Mouse (Mus musculus): ENCODE results near the gene Akap12.
A peak's percentile ranks its signal among the peaks of the same experiment; 100 is the strongest.

The Akap12 gene

DNA sequence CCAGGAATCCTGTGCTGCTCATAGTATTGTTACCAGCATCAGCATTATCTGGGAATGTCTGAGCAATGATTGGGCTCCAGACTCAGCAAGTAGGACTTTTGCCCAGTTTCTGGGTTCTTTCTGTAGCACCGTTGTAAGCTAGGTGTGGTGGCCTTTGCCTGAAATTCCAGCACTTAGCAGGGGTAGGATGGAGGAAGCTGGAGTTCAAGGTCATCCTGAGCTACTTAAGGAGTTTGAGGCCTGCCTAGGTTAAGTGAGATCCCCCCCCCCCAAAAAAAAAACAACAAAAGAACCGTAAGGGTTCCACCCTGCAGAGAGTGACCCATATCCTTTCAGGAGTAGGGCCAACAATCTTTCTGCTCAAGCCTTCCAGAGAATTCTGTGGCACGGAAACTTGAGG, 98.4 kb downstream of the Akap12 start:
- DNase-seq = no peak

DNA sequence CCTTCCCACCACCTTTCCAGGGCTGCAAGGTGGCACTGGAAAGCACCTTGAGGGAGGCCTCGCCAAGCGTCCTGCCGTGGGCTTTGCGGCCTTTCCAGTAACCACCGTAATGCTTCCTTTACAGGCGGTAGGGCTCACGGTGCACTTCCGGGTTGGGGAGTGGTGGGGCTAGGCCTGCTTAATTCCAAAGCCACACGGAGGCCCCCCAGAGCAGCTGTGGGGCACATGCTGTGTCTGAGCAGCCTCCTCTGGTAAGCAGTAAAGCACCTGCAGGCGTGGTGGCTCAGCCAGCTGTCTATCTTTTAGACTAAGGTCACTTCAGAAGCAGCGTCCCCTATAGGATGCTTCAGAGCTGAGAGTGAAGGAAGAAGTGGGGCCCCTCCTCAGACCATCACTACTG, 103.9 kb downstream of the Akap12 start:
- DNase-seq = no peak

DNA sequence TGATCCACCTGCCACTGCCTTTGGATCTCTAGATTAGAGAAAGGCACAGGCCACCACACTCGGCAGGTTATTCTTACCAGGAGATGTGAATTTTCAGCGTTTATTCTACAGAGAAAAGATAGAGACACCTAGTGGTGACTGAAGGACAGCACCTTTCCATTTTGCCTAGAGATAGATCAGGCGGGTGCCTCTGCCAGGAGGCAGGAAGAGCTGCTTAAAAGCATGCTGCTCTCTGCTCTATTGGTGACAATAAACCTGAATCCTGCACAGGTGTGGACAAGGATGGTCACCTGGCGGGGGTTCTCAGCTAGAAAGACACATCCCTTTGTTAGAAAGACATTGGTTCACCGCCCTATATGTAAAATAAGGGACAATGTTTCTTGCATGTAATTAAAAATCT, 105.8 kb downstream of the Akap12 start:
- peak; percentile 53 for DNase-seq

DNA sequence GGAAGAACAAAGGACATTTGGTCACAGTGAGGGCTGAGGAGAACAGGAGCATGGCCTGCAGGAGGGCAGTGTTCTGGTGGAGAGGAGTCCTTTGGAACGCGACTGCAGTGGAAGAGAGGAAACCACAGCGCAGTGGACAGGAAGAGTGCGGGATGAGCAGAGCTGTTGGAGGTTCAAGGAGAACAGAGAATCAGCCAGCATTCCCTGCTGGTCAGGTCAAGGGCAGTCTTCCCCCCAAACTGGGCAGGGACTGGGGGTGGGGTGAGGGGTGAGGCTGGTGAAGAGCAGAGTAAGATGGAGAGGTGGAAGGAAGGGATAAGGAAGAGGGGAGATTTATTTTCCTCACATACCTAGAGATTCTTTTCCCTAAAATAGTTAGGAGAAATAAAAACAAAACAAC, 107.4 kb downstream of the Akap12 start:
- DNase-seq = no peak

DNA sequence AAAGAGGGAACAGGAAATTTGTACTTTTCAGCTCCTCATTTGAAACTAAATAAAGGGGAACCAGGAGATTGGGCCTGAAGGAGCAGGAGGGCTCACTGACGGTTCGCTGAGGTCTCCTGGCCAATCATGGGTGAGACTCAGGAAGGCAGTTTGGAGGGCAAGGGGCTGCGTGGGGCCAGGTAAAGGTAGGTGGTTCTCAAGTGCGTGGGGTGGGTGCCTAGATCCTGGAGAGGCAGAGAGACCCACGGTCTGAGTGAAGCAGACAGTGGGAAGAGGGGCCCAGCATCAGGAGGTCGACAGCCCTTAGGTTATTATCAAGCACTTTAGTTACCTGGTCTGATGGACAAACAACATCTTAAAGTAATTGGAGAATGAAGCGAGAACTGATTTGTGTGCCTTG, 108.1 kb downstream of the Akap12 start:
- no peak for DNase-seq

DNA sequence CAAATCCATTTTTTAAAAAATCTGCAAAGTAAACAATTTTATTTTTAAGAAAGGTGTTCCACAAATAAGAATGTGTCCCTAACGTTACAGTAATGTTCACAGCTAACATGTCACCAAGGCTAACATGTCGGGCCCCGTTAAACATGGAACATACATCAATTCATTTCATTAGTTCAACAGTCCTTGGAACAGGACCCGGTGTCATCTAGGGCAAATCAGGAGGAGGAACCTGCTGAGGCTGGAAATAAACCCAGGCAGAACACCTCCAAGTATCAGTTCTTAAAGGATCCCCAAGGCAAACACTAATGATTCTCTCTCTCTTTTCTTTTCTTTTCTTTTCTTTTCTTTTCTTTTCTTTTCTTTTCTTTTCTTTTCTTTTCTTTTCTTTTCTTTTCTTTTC, 108.6 kb downstream of the Akap12 start:
- DNase-seq = no peak

DNA sequence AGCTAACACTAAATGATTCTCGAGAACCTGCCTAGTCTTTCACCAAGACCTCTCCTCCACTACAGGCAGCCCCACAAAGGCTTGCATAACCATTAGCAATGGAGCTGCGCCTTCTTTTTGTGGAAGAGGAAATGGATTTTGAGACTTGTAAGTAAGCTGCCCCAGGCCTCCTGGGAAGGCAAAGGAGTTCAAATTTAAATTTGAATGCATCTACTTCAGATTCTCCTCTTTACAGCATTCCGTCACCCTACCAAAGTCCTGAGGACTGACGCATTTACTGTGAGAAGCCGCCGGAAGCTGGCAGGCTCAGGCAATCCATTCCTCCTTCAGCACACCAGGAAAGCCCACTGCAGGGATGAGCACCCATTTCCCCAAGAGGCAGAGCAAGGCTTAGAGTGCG, 109.1 kb downstream of the Akap12 start:
- no peak for DNase-seq

DNA sequence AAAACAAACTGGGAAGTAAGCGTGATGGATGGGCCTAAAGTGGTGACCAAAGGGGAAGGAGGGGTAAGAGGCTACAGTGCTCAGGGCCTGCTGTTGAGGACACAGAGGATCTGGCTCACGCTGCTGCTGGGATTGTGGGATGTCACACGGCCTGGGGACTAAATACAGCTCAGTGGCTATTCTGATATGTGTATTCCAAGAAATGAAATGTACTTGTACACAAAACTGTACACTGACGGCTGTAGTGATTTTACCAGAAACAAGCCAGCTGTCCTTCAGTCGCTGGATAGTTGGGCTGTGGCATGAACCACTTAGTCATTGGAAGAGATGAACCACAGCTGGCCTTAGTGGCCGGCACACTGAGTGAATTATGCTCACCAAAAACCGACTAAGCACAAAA, 110.3 kb downstream of the Akap12 start:
- no peak for DNase-seq

DNA sequence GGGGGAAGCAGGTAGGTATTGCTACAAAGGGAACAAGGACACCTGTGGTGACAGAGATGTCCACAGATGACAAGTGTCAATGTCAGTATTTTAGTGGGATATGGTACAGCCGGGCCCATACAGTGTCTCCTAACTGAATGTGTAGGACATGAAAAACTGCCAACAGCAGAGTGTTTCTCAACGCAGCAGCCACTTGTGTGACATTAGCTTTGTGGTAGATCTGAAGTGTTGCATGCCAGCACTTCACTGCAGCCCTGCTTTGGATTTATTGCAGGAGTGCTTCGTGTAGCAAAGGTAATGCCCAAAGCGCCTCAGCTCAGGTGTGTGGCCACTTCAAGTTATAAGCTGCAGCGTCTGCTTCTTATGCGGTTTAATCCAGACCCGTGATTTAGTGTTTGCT, 110.8 kb downstream of the Akap12 start:
- no peak for DNase-seq

DNA sequence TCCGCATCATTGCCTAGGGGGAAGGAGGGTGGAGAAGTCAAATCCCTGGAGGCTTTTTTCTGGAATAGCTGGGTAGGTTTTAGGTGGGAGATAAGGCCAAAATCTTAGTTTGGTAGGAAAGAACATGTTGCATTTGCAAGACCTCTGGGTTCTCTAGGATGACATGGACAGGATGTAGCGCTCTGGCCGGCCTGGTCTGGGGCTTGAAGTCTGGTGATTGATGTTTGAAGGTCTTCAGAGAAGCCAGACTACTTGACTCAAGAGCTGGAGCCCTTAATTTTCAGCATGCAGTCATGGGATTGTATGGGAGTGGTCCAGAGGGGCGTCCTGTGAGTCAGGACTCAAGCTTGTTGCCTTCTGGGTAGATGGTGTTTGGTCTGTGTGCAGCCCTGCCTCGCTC, 114.6 kb downstream of the Akap12 start:
- no peak for DNase-seq

DNA sequence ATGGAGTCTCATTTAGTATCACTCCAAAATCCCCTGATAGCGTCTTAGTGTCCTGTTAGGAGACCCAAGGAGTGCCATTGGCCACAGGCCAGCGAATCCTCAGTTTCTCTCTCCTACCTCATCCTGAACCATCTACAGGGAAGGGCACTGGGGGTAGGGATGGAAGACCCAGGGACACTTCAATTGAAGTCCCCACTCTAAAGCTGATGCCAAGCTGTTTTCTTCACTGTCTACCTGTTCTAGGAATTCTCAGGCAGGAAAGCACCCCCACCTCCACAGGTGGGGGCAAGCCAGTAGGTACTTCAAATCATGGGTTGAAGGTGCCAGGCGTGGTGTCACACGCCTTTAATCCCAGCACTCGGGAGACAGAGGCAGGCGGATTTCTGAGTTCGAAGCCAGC, 118.1 kb downstream of the Akap12 start:
- DNase-seq = no peak

DNA sequence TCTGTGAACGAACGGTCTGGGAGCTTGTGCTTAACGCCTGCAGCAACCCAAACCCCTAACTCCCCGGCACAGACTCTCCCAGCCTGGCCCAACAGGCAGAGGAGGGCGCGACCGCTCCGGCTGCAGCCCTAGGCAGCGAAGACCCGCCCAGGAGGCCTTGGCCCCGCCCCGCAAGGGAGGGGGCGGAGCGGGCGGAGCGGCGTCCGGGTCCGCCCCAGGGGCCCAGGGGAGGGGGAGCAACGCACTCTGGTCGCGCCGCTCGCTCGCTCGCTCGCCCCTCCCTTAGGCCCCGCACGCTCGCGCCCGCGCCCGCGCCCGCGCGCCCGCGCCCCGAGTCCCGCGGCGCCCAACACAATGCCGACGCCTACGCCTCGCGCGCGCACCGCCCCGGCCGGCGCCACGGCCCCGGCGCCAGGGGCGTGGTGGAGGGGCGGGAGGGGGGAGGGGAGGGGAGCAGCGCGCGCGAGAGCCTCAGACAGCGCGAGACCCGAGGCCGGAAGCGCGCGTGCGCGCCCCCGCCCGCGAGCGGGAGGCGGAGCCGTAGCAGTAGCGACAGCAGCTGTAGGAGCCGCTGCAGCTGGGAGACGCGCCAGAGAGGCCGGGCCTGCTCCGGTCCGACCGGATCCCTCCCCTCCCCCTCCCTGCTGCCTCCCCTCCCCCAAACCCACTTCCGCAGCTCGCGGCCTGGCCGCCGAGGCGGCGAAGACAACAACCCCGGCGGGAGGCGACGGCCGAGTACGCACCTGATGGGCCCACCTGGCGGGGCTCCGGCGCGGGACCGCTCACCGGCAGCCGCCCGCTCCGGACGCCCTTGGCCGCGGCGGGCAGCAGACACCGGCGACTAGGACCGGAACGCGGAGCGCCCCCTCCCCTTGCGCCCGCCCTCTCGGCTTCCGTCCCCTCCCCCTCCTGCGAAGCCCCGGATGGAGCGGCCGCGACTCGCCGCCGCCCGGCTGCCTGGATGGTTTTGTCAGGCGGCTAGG, 120.7 kb downstream of the Akap12 start:
- DNase-seq = peak; percentile 98

DNA sequence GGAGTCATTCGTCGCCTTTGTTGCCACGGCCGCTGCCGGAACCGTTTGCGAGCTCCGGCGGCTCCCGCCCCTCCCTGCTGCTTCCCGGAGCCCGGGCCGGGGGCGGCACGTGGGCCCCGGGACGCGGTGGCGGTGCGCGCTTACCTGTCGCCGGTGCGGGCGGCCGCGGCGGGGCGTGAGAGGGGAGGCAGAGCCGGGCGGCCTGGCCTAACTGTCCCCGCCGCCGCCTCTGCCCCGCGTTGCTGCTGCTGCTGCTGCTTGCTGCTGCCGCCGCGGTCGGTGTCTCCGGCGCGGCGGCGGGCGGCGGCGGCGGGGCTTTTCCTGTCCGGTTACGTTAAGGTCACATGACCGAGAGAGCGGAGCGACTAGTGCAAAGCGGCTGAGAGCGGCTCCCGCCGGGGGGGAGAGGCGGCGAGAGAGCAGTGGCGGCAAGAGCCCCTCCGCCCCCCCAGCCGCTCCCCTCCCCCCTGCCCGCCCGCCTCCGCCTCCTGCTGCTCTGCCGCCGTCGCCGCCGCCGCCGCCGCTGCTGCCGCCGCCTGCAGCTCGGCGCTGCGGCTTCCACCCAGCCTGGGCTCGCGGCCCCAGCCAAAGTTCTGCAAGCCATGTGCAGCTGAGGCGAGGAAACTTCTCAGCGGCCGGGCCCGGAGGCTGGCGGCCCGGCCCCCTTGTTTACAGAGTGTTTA, 121.7 kb downstream of the Akap12 start, which contains the start of gene Zbtb2:
Gene Zbtb2 (minus strand): TSS at position 408 of the 683 bp plus-strand sequence.
- DNase-seq = peak; percentile 89

DNA sequence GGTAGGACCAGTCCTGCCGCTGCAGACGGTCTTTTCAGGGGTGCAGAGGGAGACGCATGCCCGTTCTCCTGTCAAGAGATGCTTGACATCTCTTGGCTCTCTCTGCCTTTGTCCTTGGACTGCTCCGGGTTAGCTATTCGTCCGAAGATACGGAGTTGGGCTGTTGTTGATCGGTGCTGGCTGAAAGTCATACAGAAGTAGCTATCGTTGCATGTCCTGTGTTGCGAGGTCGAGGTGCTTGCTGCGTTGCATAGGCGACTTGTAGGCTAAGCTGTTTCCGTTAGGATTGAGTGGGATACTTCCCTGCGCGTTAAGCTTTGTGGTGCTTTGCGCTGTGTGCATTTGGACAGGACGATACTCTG, 122.2 kb downstream of the Akap12 start:
- no peak for DNase-seq

DNA sequence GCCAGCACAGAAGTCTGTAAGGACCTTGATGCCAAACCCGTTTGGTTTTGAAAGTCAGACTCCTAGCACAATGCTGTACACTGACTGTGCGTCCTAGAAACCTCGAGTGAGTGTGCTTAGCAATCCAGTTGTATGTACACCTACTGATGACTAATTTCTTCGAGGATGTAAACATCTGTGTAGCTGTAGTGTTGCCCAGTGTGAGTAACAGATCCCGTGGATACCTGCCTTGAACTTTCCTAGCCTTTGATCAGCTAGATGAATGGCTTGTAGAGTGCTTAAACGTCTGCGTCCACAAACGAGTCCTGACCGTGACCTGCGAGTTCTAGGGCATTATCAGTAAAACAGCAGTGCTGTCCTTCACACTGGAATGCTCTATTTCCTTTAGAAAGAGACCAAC, 122.9 kb downstream of the Akap12 start:
- no peak for DNase-seq

DNA sequence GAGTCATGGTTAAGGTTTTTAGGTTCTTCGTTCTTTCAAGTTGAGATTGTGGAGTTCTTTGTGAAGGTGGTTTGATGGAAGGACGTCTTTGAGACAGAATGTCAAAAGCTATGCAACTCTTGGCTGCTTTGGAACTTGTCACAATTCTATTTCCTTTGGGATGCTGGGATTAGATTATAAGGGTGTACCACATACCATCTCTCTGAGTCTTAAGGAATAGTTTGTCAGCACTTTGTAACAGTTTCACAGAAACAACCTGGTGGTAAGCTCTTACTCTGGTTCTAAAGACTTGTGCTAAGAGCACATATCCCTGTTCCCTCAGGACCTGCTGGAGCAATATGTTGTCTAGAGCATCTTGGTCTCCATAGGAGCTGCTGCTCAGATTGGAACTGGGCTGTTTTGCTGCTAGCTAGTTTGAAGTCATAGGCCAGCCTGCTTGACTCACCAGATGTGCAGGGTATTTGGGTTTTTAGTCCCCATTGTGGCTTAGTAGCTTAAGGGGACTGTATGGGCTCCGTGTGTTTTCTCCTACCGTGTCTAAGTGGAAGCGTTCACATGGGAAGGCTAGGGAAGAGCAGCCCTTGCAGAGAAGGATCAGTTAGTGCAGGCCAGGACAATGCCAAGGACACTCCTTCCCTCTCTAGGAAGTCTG, 123.4 kb downstream of the Akap12 start:
- no peak for DNase-seq

DNA sequence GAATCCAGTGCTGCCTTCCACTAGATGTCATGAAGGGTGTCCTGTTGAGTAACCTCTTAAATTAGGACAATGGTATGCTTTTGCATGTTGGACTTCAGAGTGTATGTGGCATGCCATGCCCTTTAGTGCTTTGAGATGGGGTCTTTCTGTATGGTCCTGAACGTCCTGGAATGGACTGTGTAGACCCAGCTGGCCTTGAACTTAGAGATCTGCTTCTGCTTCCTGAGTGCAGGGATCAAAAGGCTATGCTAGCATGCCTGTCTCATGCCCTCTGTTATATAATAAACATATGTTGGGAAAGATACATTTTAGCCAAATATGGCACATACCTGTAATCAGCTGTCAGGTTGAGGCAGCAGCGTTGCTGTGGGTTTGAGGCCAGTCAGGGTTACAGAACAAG, 124.4 kb downstream of the Akap12 start:
- DNase-seq = no peak

DNA sequence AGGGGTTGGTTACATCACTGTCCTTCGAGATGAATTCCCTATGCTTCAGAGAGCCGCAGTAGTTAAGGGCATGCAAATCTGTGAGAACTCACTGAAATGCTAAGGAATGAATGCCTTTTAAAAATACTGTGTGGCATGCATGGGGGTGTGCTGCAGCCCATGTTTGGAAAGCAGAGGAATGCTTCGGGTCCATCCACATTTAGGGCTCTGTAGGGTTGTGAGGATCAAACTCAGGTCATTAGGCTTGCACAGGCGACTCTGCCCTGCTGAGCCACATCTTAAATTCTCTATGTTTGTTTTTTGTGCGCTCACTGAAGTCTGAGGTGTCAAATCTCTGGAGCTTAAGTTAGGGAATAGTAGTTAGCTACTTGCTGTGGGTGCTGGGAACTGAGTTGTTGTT, 124.9 kb downstream of the Akap12 start:
- DNase-seq = no peak

DNA sequence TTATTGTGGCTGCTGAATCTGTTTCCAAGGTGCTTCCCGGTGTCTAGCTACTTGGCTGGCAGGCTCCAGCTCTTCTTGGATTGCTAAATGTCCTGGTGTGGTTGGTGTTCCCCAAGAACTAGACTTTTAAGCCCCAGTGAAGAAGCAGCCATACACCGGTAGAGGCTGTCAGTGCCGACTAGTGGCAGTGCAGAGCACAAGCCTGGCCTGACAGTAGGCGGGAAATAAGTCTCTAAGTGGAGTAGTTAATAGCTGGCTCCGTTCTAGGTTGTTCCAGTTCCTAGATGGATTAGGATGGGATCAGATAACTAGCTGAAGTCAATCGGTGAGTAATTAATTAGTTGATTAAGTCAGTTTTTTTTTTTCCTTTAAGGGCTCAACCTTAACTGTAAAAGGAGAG, 125.7 kb downstream of the Akap12 start:
- DNase-seq = peak; percentile 56

DNA sequence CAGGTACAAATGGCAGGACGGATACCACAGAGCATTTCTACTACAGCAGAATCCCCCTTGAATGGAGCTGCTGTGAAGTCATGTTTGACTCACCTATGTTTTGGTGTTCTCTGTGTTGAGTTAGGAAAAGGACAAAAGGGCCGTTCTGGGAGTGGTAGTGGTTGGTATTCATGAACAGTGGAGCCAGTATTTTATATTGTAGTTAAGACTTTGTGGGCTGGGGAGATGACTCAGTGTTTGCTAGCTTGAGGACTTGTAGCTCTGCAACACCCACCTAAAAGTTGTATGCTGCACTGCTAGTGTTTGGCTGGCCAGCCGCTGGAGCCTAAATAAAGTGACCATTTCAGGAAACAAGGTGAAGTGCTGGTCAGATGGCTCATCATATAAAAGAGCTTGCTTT, 129.1 kb downstream of the Akap12 start:
- DNase-seq = no peak

DNA sequence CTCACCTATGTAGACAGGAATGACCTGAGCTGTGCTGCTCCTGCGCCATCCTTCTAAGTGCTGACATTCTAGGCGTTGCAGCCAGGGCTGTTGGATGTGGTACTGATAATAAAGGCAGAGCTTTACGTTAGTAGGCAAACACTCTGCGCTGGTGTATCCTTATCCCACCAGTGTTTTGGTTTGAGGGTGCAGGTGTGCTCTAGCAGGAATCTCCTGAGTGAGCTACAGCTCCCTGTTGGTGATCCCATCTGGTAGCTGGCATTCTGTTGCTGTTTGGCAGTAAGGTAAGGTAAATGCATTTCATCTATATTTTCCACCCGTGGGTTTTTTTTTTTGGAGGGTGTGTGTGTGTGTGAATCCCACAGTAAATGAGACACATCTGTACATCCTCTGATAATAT, 131.9 kb downstream of the Akap12 start:
- DNase-seq = no peak

DNA sequence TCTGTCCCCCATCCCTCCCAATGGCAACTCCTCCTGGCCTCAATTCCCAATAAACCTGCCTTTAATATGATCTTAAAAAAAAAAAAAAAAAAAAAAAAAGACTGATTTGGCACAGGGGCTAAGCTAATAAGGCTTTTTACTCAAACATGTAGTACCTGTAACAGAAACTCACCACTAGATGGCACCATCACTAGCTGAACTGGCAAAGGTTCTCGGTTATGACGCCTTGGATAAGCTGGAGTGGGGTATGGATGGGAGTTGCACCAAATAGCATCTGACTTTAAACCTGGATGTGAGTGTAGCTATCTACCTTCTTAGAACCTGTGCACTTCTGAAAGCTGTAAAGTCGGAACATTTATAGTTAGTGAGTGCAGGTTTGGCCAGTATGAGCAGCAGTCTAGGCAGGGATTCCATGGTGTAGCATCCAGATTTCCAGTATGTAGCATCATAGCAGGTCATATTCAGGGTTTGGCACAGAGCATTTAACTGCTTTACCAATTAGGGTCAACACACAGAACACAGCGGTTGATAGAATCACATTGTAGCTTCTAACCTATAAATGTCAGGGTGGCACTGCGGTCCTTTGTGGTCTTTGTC, 138.8 kb downstream of the Akap12 start:
- DNase-seq = peak; percentile 82

DNA sequence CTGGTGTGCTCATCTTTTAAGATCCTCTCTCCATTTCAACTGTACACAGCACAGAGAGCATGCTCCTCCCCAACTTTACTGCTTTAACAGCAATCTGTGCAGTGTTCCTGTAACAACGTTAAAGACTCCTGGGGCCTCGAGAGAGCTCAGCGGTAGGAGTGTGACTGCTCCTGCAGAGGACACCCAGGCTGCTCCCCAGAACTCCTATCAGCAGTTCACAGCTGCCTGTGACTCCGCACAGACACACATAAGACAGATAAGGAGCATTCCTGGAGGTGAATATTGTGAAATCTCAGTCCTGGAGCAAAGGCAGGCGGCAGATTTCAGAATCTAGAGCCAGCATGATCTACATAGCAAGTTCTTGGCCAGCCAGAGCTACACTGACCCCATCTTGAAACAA, 139.3 kb downstream of the Akap12 start:
- DNase-seq = no peak

Data from retina, postnatal 1 day (tissue).